In genomic region chr4:134567377-134568226, GRCm38 (mm10) we compare ENCODE assay signal across 10 mouse cellular contexts. TPM values are rescaled to one million over a fixed set of nuclear protein-coding genes. Genes with fewer than 3 reads are reported as not detected.
DNase-seq lines count a peak whose midpoint lies in the region; ATAC-seq and TF ChIP-seq lines count a peak whose summit lies in the region.
"Had no signal": no experiment of that assay in that cellular context is flagged by ENCODE, and none has a peak within 500 bp of the region (broad histone marks: within the 10 kb centered on the region; RNA-seq: fewer than 3 reads in every experiment).

No protein-coding gene starts in this region.

- WGBS in embryonic facial prominence, embryonic 14.5 days = 53% methylated on average over 19 of the region's 19 CpGs
- 38% methylated on average over 19 of the region's 19 CpGs for WGBS in embryonic facial prominence, embryonic 10.5 days

- no peak overlapping the region for H3K9ac ChIP-seq in embryonic facial prominence, embryonic 14.5 days (ENCODE audit: low read depth, low read length)

- H3K36me3 ChIP-seq in embryonic facial prominence, embryonic 14.5 days (ENCODE audit: control insufficient read depth, insufficient read depth, low read length) = 0 out of 2 replicates have a peak, but pooled peaks cover 9% of the 10 kb centered on the region
- H3K36me3 ChIP-seq in embryonic facial prominence, embryonic 10.5 days (replicated peaks) = peaks cover 14% of the 10 kb centered on the region
- H3K36me3 ChIP-seq in E14TG2a.4 (ENCODE audit: insufficient read depth, low read length) = peaks cover 9% of the 10 kb centered on the region; the same call in 1 of the 2 replicates

- ATAC-seq in embryonic facial prominence, embryonic 14.5 days (ENCODE audit: low read depth) = peak; percentile 41; the same call in 1 of the 2 replicates
- no peak for ATAC-seq in erythroblast, adult 5-6 weeks (replicated peaks; ENCODE audit: low FRiP score, poor library complexity, severe bottlenecking)
- ATAC-seq: CD4-positive, CD25-positive, alpha-beta regulatory T cell, adult 4 months had no signal

- H3K27ac ChIP-seq in embryonic facial prominence, embryonic 14.5 days (replicated peaks; ENCODE audit: low read depth, low read length) = no peak overlapping the region
- no peak overlapping the region for H3K27ac ChIP-seq in embryonic facial prominence, embryonic 10.5 days (replicated peaks)

- no peaks in the 10 kb centered on the region for H3K4me1 ChIP-seq in embryonic facial prominence, embryonic 14.5 days (ENCODE audit: control insufficient read depth, insufficient read depth, low read length)
- 0 out of 2 replicates have a peak, but pooled peaks cover 9% of the 10 kb centered on the region for H3K4me1 ChIP-seq in embryonic facial prominence, embryonic 10.5 days
- peaks cover 52% of the 10 kb centered on the region for H3K4me1 ChIP-seq in E14TG2a.4 (replicated peaks; ENCODE audit: low read depth, low read length)

- no peak overlapping the region for H3K4me2 ChIP-seq in embryonic facial prominence, embryonic 14.5 days (ENCODE audit: low read depth, low read length)

- no peak overlapping the region for H3K4me3 ChIP-seq in embryonic facial prominence, embryonic 14.5 days (ENCODE audit: low read depth, low read length)
- no peak overlapping the region for H3K4me3 ChIP-seq in embryonic facial prominence, embryonic 10.5 days
- H3K4me3 ChIP-seq in E14TG2a.4 (replicated peaks; ENCODE audit: low read length) = 0 out of 2 replicates have a peak overlapping the region, but pooled peaks have one; percentile 26

- no peaks in the 10 kb centered on the region; the same call in 1 of the 2 replicates for H3K9me3 ChIP-seq in embryonic facial prominence, embryonic 14.5 days (ENCODE audit: control insufficient read depth, low read length)
- peaks cover 3% of the 10 kb centered on the region; the same call in 1 of the 2 replicates for H3K9me3 ChIP-seq in embryonic facial prominence, embryonic 10.5 days
- H3K9me3 ChIP-seq in E14TG2a.4 (ENCODE audit: low read length) = peaks cover 6% of the 10 kb centered on the region

- DNase-seq in embryonic facial prominence, embryonic 14.5 days (ENCODE audit: low spot score) = no peak
- DNase-seq in embryonic facial prominence, embryonic 10.5 days (ENCODE audit: low spot score) = no peak
- peak; percentile 69 to 76 for DNase-seq in cerebellum, postnatal 14 days
- DNase-seq in layer of hippocampus, adult 9-11 months = peak; percentile 58
- DNase-seq in T-cell, adult 2 months (ENCODE audit: low spot score) = no peak
- no peak for DNase-seq in natural killer cell, adult 2 months (ENCODE audit: low spot score in 2 of 2)
- DNase-seq: liver had no signal

- no peak for TF ChIP-seq CTCF in E14TG2a.4 (conservative IDR thresholded peaks at IDR 0.05; ENCODE audit: low read length)

- H3K27me3 ChIP-seq in embryonic facial prominence, embryonic 14.5 days (replicated peaks; ENCODE audit: control insufficient read depth, insufficient read depth, low read length) = no peaks in the 10 kb centered on the region
- H3K27me3 ChIP-seq in embryonic facial prominence, embryonic 10.5 days (replicated peaks; ENCODE audit: low read depth, poor library complexity, severe bottlenecking) = 0 out of 2 replicates have a peak, but pooled peaks cover 15% of the 10 kb centered on the region
- peaks cover 16% of the 10 kb centered on the region for H3K27me3 ChIP-seq in E14TG2a.4 (ENCODE audit: insufficient read depth, low read length)

RNA-seq across cellular contexts. Expression of gene Selenon, which starts 15.6 kb away (rescaled TPM):
- 22.8 and 24.7 TPM in 2 replicates for polyA plus RNA-seq in embryonic facial prominence, embryonic 14.5 days (2014; fragmentation: Nextera tagmentation; extraction: Ambion mirVana)
- polyA plus RNA-seq in embryonic facial prominence, embryonic 10.5 days (2016; fragmentation: Nextera tagmentation; extraction: Ambion mirVana) = 9.5 and 9.7 TPM in 2 replicates
- total RNA-seq in erythroblast, adult 5-6 weeks (2015; ENCODE audit: low replicate concordance) = 6.3 and 7.9 TPM in 2 replicates
- total RNA-seq in erythroblast, adult 5-6 weeks (2017; ENCODE audit: low replicate concordance) = 1.4 and 2.9 TPM in 2 replicates

RNA-seq across cellular contexts. Expression of gene Mtfr1l, which starts 32.4 kb away (rescaled TPM):
- polyA plus RNA-seq in embryonic facial prominence, embryonic 14.5 days (2014; fragmentation: Nextera tagmentation; extraction: Ambion mirVana) = 126 and 137 TPM in 2 replicates
- 107 and 114 TPM in 2 replicates for polyA plus RNA-seq in embryonic facial prominence, embryonic 10.5 days (2016; fragmentation: Nextera tagmentation; extraction: Ambion mirVana)
- 7.9 and 20.3 TPM in 2 replicates for total RNA-seq in erythroblast, adult 5-6 weeks (2015; ENCODE audit: low replicate concordance)
- total RNA-seq in erythroblast, adult 5-6 weeks (2017; ENCODE audit: low replicate concordance) = 7.9 and 8.3 TPM in 2 replicates

RNA-seq across cellular contexts. Expression of gene Aunip, which starts 56.8 kb away (rescaled TPM):
- polyA plus RNA-seq in embryonic facial prominence, embryonic 14.5 days (2014; fragmentation: Nextera tagmentation; extraction: Ambion mirVana) = 3.9 and 4.4 TPM in 2 replicates
- polyA plus RNA-seq in embryonic facial prominence, embryonic 10.5 days (2016; fragmentation: Nextera tagmentation; extraction: Ambion mirVana) = 28.2 and 28.6 TPM in 2 replicates
- 4.0 and 7.3 TPM in 2 replicates for total RNA-seq in erythroblast, adult 5-6 weeks (2015; ENCODE audit: low replicate concordance)
- 6.8 and 8.4 TPM in 2 replicates for total RNA-seq in erythroblast, adult 5-6 weeks (2017; ENCODE audit: low replicate concordance)

Comparison
In these comparisons a context has a peak if more than half of its experiments do, and no peak if none do; other contexts are left out.
1. DNase-seq: peak in cerebellum, postnatal 14 days (2 of 2) and layer of hippocampus, adult 9-11 months (single experiment); none in embryonic facial prominence, embryonic 14.5 days (single experiment), embryonic facial prominence, embryonic 10.5 days (single experiment), T-cell, adult 2 months (single experiment) and natural killer cell, adult 2 months (0 of 2).